Mouse (Mus musculus): ENCODE measurements around the gene Adra1d. TPM values are rescaled to one million over a fixed set of nuclear protein-coding genes. Genes with fewer than 3 reads are reported as not detected.

Gene Adra1d
- polyA plus RNA-seq, 1 experiment: 32.0 TPM

DNA sequence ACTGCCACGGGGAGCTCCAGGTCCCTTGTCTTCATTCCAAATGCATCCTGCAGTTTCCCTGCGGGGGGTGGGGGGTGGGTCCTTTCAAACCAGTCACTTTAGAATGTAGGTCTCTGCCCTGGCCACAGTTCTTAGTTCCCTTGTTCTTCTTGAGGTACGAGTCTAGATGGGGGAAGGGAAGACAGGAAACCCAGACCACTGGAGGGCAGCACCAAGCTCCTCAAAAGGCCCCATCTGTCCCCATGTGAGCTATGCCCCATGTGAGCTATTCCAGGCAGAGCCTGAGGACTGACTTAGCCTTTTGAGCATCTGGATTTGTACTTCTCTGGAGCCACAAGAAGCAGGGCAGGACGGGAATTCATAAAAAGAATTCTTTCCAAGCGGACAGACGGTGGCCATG lies 19.6 kb downstream of the Adra1d start:
- TF ChIP-seq CTCF (IDR thresholded peaks at IDR 0.05; ENCODE audit: extremely low read depth, insufficient read depth, low read length) (peak; percentile 44), POLR2A (IDR thresholded peaks at IDR 0.05; ENCODE audit: extremely low read depth, insufficient read depth, low read length) (no peak)
- H3K27ac ChIP-seq (ENCODE audit: insufficient read depth, low read length): no peak overlapping the region

DNA sequence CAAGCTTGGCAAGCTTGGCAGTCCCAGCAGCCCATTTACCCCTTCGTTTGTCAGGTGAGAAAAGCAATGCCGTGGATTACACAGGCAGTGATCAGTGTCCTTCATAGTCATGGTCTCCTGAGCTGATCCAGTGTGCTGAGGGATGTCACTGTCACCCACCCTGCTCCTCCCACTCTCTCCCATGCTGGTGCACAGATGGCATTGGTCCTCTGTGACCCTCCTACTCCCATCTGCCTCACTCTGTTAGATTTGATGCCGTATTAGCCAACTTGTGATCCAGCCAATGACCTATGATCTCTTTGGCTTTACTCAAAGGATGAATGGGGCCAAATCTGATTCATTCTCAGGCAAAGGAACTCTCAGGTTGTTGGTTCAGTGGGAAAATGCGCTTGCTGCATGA lies 20.4 kb downstream of the Adra1d start:
- TF ChIP-seq CTCF (IDR thresholded peaks at IDR 0.05; ENCODE audit: extremely low read depth, insufficient read depth, low read length) (no peak), POLR2A (IDR thresholded peaks at IDR 0.05; ENCODE audit: extremely low read depth, insufficient read depth, low read length) (peak; percentile 15; the same call in 1 of the 2 replicates)
- H3K4me3 ChIP-seq (ENCODE audit: insufficient read depth, low read length): no peak overlapping the region
- peaks cover 3% of the 10 kb centered on the region; the same call in 1 of the 2 replicates for H3K4me1 ChIP-seq (ENCODE audit: control insufficient read depth, insufficient read depth, low read length)
- H3K27ac ChIP-seq (ENCODE audit: insufficient read depth, low read length): no peak overlapping the region

More for the DNA sequence above, 19.6 kb downstream of the Adra1d start:
- Histone ChIP-seq H3K4me1 (ENCODE audit: control insufficient read depth, insufficient read depth, low read length) (peaks cover 5% of the 10 kb centered on the region), H3K4me3 (ENCODE audit: insufficient read depth, low read length) (no peak overlapping the region)

DNA sequence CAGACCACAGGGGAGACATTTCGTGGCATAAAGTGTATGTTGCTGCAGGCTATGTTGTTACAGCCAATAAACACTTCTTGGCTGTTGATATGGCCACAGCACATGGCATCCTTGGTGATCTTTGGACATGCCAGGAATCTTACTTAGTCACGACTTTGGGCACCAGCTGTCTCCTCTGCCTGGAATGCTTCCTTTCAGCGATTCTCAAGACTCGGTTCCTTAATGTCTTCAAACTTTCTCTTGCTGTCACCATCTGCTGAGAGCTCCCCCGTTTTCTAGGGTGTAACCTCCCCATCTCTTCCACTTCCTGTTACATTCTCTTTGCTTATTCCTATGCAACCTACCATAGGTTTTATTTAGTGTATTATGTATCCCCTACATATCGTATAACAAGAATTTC lies 22.3 kb downstream of the Adra1d start:
- Histone ChIP-seq H3K4me1 (ENCODE audit: control insufficient read depth, insufficient read depth, low read length) (peaks cover 3% of the 10 kb centered on the region; the same call in 1 of the 2 replicates), H3K4me3 (ENCODE audit: insufficient read depth, low read length) (no peak overlapping the region), H3K27ac (ENCODE audit: insufficient read depth, low read length) (no peak overlapping the region)
- no peak for TF ChIP-seq CTCF (IDR thresholded peaks at IDR 0.05; ENCODE audit: extremely low read depth, insufficient read depth, low read length)

DNA sequence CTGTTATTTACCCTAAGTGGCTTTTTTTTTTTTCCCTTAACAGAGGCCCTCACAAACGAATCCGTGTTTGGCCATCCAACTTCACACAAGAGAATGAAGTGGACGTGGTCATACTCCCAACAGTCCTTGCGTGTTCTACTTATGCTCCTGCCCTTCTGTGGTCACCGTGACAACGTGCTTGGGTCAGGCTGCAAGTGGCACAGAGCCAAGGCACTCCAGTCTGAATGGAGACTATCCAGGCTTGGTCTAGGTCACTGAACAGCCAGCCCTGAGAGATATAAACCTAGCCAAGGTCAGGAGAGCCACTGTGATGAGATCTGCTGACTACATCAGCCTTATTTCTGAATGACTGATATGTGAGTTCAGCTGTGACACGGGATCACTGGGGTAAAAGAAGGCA lies 23.7 kb downstream of the Adra1d start:
- Histone ChIP-seq H3K4me3 (ENCODE audit: insufficient read depth, low read length) (no peak overlapping the region), H3K27ac (ENCODE audit: insufficient read depth, low read length) (no peak overlapping the region), H3K4me1 (ENCODE audit: control insufficient read depth, insufficient read depth, low read length) (peaks cover 3% of the 10 kb centered on the region; the same call in 1 of the 2 replicates)
- TF ChIP-seq POLR2A (IDR thresholded peaks at IDR 0.05; ENCODE audit: extremely low read depth, insufficient read depth, low read length): no peak
- TF ChIP-seq CTCF (IDR thresholded peaks at IDR 0.05; ENCODE audit: extremely low read depth, insufficient read depth, low read length): no peak

DNA sequence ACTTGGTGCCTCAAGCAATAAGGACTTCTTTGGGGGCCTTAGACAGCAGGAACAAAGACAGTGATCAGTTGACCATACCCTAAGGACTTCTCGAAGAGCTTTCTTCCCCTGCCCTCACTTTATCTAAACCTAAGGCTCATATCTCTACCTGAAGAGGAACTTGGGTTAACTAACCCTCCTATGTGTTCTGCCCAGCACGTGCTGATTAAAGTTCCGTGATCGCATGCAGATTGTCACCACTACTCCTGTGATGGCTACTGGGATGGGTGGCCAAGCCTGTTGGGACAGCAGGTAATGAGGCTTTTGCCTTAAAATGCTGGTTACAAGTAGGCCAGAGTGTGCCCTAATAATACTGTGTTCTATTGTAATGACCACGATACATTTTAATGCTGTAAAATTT lies 26.9 kb downstream of the Adra1d start:
- H3K27ac ChIP-seq (ENCODE audit: insufficient read depth, low read length): no peak overlapping the region
- H3K4me3 ChIP-seq (ENCODE audit: insufficient read depth, low read length): no peak overlapping the region
- H3K4me1 ChIP-seq (ENCODE audit: control insufficient read depth, insufficient read depth, low read length): no peaks in the 10 kb centered on the region
- TF ChIP-seq CTCF (IDR thresholded peaks at IDR 0.05; ENCODE audit: extremely low read depth, insufficient read depth, low read length) (no peak), POLR2A (IDR thresholded peaks at IDR 0.05; ENCODE audit: extremely low read depth, insufficient read depth, low read length) (no peak)

DNA sequence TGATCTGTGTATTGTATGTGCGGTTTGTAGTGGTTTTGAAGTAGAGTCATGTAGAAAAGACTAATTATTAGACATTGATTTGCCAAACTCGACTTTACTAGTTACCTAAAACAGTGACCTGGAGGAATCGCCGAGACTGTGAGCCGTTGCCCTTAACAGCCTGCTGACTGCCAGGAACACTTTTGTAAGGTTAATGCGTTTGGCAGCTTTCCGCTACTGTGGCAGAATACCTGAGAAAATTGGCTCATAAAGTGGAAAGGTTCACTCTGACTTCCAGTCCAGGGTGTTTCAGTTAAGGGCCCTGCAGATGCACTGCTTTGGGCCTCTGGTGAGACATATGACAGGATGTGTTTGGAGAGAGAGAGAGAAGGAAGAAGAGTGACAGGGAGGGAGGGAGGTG lies 30.8 kb downstream of the Adra1d start:
- no peaks in the 10 kb centered on the region for H3K4me1 ChIP-seq (ENCODE audit: control insufficient read depth, insufficient read depth, low read length)
- no peak overlapping the region for H3K27ac ChIP-seq (ENCODE audit: insufficient read depth, low read length)
- TF ChIP-seq POLR2A (IDR thresholded peaks at IDR 0.05; ENCODE audit: extremely low read depth, insufficient read depth, low read length) (no peak), CTCF (IDR thresholded peaks at IDR 0.05; ENCODE audit: extremely low read depth, insufficient read depth, low read length) (no peak)
- H3K4me3 ChIP-seq (ENCODE audit: insufficient read depth, low read length): no peak overlapping the region

DNA sequence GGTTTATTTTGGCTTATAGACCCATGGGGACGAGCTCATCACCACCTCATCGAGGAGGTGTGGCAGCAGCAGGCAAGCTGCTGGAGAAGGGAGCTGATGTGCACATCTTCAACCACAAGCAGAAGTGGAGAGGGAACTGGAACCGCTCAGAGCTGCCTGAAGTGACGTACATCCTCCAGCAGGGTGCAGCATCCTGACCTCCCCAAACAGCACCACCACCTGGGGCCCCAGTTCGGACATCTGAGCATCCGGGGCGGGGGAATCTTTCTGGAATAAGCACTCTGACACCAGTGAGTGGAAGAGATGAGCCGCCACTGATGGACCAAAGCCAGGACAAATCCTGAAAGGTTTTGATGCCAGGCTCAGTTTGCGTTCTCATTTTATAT lies 31.5 kb downstream of the Adra1d start:
- H3K27ac ChIP-seq (ENCODE audit: insufficient read depth, low read length): no peak overlapping the region
- no peak overlapping the region for H3K4me3 ChIP-seq (ENCODE audit: insufficient read depth, low read length)
- H3K4me1 ChIP-seq (ENCODE audit: control insufficient read depth, insufficient read depth, low read length): no peaks in the 10 kb centered on the region
- TF ChIP-seq POLR2A (IDR thresholded peaks at IDR 0.05; ENCODE audit: extremely low read depth, insufficient read depth, low read length) (no peak), CTCF (IDR thresholded peaks at IDR 0.05; ENCODE audit: extremely low read depth, insufficient read depth, low read length) (peak; percentile 68)

DNA sequence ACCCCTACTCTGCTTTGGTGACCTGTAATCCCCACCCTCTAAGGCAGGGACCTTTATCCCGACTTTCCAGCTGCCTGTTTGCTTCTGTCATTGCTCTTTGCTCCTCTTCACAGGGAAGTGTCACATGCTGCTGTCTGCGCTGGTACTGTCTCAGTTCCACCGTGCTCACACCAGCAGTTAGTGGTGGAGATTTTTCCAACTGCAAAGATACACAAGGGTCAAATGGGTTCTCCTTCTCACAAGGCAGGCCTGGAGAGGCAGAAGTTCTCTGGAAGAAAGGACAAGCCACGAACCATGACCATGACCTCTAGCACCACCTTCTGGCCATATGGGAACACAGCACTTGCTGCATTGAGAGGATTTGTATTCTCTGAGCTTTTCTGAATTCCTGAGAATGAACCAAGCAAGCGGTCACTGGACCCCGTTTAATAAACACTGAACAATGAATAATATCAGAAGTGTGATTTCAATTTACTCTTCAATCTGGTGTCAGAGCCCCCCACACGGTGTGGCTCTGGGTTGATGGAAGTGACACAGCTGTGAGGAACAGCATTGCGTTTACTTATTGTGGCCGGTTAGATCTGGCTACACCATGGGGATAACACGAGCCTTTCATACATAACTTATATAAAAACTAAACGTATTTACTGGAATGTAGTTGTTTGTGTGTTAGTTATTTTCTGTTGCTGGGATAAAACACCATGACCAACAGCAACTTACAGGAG lies 32.0 kb downstream of the Adra1d start:
- TF ChIP-seq CTCF (IDR thresholded peaks at IDR 0.05; ENCODE audit: extremely low read depth, insufficient read depth, low read length): peak; percentile 92
- TF ChIP-seq POLR2A (IDR thresholded peaks at IDR 0.05; ENCODE audit: extremely low read depth, insufficient read depth, low read length): no peak
- H3K4me3 ChIP-seq (ENCODE audit: insufficient read depth, low read length): no peak overlapping the region
- H3K4me1 ChIP-seq (ENCODE audit: control insufficient read depth, insufficient read depth, low read length): no peaks in the 10 kb centered on the region
- H3K27ac ChIP-seq (ENCODE audit: insufficient read depth, low read length): no peak overlapping the region

DNA sequence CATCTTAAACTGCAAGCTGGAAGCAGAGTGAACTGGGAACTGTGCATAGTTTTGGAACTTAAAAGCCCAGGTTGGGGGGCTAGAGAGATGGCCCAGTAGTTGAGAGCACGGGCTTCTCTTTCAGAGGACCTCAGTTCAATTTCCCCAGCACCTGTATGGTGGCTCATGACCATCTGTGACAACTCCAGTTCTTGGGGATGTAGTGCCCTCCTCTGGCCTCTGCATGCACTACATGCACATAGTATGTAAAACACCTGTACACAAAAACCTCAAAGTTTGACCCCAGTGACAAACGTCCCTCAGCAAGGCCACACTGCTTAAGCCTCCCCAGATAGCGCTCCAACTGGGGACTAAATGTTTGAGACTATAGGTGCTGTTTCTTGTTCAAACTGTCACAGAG lies 35.0 kb downstream of the Adra1d start:
- TF ChIP-seq POLR2A (IDR thresholded peaks at IDR 0.05; ENCODE audit: extremely low read depth, insufficient read depth, low read length) (no peak), CTCF (IDR thresholded peaks at IDR 0.05; ENCODE audit: extremely low read depth, insufficient read depth, low read length) (peak; percentile 70)
- H3K27ac ChIP-seq (ENCODE audit: insufficient read depth, low read length): no peak overlapping the region
- no peak overlapping the region for H3K4me3 ChIP-seq (ENCODE audit: insufficient read depth, low read length)
- H3K4me1 ChIP-seq (ENCODE audit: control insufficient read depth, insufficient read depth, low read length): no peaks in the 10 kb centered on the region

DNA sequence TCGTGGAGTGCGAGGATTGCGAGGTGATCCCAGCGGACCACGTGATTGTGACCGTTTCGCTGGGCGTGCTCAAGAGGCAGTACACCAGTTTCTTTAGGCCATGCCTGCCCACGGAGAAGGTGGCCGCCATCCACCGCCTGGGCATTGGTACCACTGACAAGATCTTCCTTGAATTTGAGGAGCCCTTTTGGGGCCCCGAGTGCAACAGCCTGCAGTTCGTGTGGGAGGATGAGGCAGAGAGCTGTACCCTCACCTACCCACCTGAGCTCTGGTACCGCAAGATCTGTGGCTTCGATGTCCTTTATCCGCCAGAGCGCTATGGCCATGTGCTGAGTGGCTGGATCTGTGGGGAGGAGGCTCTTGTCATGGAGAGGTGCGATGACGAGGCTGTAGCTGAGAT lies 41.3 kb downstream of the Adra1d start:
- Histone ChIP-seq H3K4me3 (ENCODE audit: insufficient read depth, low read length) (no peak overlapping the region), H3K27ac (ENCODE audit: insufficient read depth, low read length) (no peak overlapping the region), H3K4me1 (ENCODE audit: control insufficient read depth, insufficient read depth, low read length) (no peaks in the 10 kb centered on the region)
- TF ChIP-seq POLR2A (IDR thresholded peaks at IDR 0.05; ENCODE audit: extremely low read depth, insufficient read depth, low read length) (no peak), CTCF (IDR thresholded peaks at IDR 0.05; ENCODE audit: extremely low read depth, insufficient read depth, low read length) (no peak)
